9 mouse cellular contexts compared by ENCODE assay signal in the genomic region with DNA sequence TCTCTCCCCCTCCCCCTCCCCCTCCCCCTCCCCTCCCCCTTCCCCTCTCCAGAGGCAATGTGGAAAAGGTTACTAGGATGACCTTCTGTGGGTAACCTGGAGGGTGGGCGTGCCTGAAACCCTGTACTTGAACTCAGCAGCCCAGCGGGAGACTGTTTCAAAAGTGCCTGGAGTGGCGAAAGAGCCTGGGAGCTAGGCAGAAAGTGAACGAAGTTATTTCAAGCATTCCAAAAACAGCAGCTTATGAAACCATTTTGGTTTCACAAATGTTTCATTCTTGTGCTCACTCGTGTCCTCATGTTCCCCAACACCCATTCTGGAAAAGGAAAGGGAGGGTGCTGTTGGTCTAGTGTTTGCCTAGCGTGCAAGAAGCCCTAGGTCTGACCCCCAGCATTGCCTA. TPM values are rescaled to one million over a fixed set of nuclear protein-coding genes. Genes with fewer than 3 reads are reported as not detected.
A peak's percentile ranks its signal among the peaks of the same experiment; 100 is the strongest.
DNase-seq lines count a peak whose midpoint lies in the region; ATAC-seq and TF ChIP-seq lines count a peak whose summit lies in the region.
"Had no signal": no experiment of that assay in that cellular context is flagged by ENCODE, and none has a peak within 500 bp of the region (broad histone marks: within the 10 kb centered on the region; RNA-seq: fewer than 3 reads in every experiment).

No protein-coding gene starts in this region.

- no peak for TF ChIP-seq EP300 in heart, postnatal 0 days (IDR thresholded peaks at IDR 0.05; ENCODE audit: low read depth)

- no peaks in the 10 kb centered on the region for H3K9me3 ChIP-seq in heart, embryonic 13.5 days
- no peaks in the 10 kb centered on the region for H3K9me3 ChIP-seq in heart, postnatal 0 days (replicated peaks; ENCODE audit: control insufficient read depth, low read length)
- no peaks in the 10 kb centered on the region for H3K9me3 ChIP-seq in liver, embryonic 13.5 days (replicated peaks)
- no peaks in the 10 kb centered on the region for H3K9me3 ChIP-seq in neural tube, embryonic 14.5 days (ENCODE audit: control insufficient read depth, low read length)

- peak overlapping the region; percentile 59 for H3K4me3 ChIP-seq in heart, embryonic 13.5 days
- peak overlapping the region; percentile 58 for H3K4me3 ChIP-seq in heart, postnatal 0 days (ENCODE audit: low read depth, low read length)
- peak overlapping the region; percentile 93 for H3K4me3 ChIP-seq in liver, embryonic 13.5 days (replicated peaks)
- H3K4me3 ChIP-seq in neural tube, embryonic 14.5 days (ENCODE audit: low read depth, low read length), result peak overlapping the region; percentile 42; the same call in 1 of the 2 replicates

- no peak for ATAC-seq in heart, embryonic 13.5 days (ENCODE audit: extremely low read depth, insufficient number of reproducible peaks, low FRiP score, low TSS enrichment)
- no peak for ATAC-seq in heart, postnatal 0 days (ENCODE audit: insufficient read depth, low read depth)
- ATAC-seq in liver, embryonic 13.5 days (ENCODE audit: low read depth), result no peak
- ATAC-seq in neural tube, embryonic 14.5 days (ENCODE audit: low read depth), result no peak

- TF ChIP-seq CTCF in heart, postnatal 0 days (IDR thresholded peaks at IDR 0.05; ENCODE audit: low read depth), result no peak

- 44% methylated on average over 6 of the region's 6 CpGs for WGBS in heart, embryonic 13.5 days
- 54% methylated on average over 6 of the region's 6 CpGs for WGBS in heart, postnatal 0 days
- WGBS in liver, embryonic 13.5 days (ENCODE audit: insufficient replicate concordance), result 44% methylated on average over 6 of the region's 6 CpGs
- 17% methylated on average over 6 of the region's 6 CpGs for WGBS in neural tube, embryonic 14.5 days

- no peaks in the 10 kb centered on the region for H3K36me3 ChIP-seq in heart, embryonic 13.5 days
- no peaks in the 10 kb centered on the region for H3K36me3 ChIP-seq in heart, postnatal 0 days (replicated peaks; ENCODE audit: control insufficient read depth, insufficient read depth, low read length)
- peaks cover 40% of the 10 kb centered on the region for H3K36me3 ChIP-seq in liver, embryonic 13.5 days
- H3K36me3 ChIP-seq in neural tube, embryonic 14.5 days (ENCODE audit: control insufficient read depth, insufficient read depth, low read length), result no peaks in the 10 kb centered on the region

- no peak overlapping the region for H3K9ac ChIP-seq in heart, embryonic 13.5 days
- peak overlapping the region; percentile 57; the same call in 1 of the 2 replicates for H3K9ac ChIP-seq in heart, postnatal 0 days (replicated peaks; ENCODE audit: low read depth, low read length)
- H3K9ac ChIP-seq in liver, embryonic 13.5 days, result peak overlapping the region; percentile 98
- H3K9ac ChIP-seq in neural tube, embryonic 14.5 days (replicated peaks; ENCODE audit: low read depth, low read length), result peak overlapping the region; percentile 60; the same call in 1 of the 2 replicates

- peak overlapping the region; percentile 96 for H3K4me2 ChIP-seq in heart, embryonic 13.5 days
- peak overlapping the region; percentile 77 for H3K4me2 ChIP-seq in heart, postnatal 0 days (ENCODE audit: low read depth, low read length)
- H3K4me2 ChIP-seq in liver, embryonic 13.5 days, result peak overlapping the region; percentile 86
- peak overlapping the region; percentile 98 for H3K4me2 ChIP-seq in neural tube, embryonic 14.5 days (ENCODE audit: low read depth, low read length)

- peaks cover 36% of the 10 kb centered on the region for H3K27me3 ChIP-seq in heart, embryonic 13.5 days (replicated peaks)
- H3K27me3 ChIP-seq in heart, postnatal 0 days (ENCODE audit: control insufficient read depth, insufficient read depth, low read length), result peaks cover 11% of the 10 kb centered on the region; the same call in 1 of the 2 replicates
- H3K27me3 ChIP-seq in liver, embryonic 13.5 days, result no peaks in the 10 kb centered on the region
- H3K27me3 ChIP-seq in neural tube, embryonic 14.5 days (ENCODE audit: control insufficient read depth, insufficient read depth, low read length), result 0 out of 2 replicates have a peak, but pooled peaks cover 9% of the 10 kb centered on the region

- H3K4me1 ChIP-seq in heart, embryonic 13.5 days, result peaks cover 22% of the 10 kb centered on the region
- H3K4me1 ChIP-seq in heart, postnatal 0 days (ENCODE audit: control insufficient read depth, insufficient read depth), result peaks cover 4% of the 10 kb centered on the region; the same call in 1 of the 2 replicates
- H3K4me1 ChIP-seq in liver, embryonic 13.5 days (replicated peaks), result peaks cover 80% of the 10 kb centered on the region
- H3K4me1 ChIP-seq in neural tube, embryonic 14.5 days (ENCODE audit: control insufficient read depth, insufficient read depth, low read length), result no peaks in the 10 kb centered on the region

- no peak for DNase-seq in heart, postnatal 4 days
- DNase-seq in adrenal gland, postnatal 14 days, result peak; percentile 68
- DNase-seq in heart, postnatal 0 days (ENCODE audit: low spot score), result no peak
- DNase-seq in liver, embryonic 13.5 days, result no peak
- DNase-seq in gastrocnemius, adult 18-20 months (ENCODE audit: low spot score), result no peak
- DNase-seq in retina, postnatal 1 day, result no peak

- no peak overlapping the region for H3K27ac ChIP-seq in heart, embryonic 13.5 days (replicated peaks)
- no peak overlapping the region for H3K27ac ChIP-seq in heart, postnatal 0 days (ENCODE audit: low read depth)
- H3K27ac ChIP-seq in liver, embryonic 13.5 days, result peak overlapping the region; percentile 94
- H3K27ac ChIP-seq in neural tube, embryonic 14.5 days (ENCODE audit: low read depth, low read length), result no peak overlapping the region

RNA-seq across cellular contexts. Expression of a gene that starts 1.6 kb away (rescaled TPM):
- 12.6 and 22.5 TPM in 2 replicates for polyA plus RNA-seq in heart, embryonic 13.5 days (2015; fragmentation: Nextera tagmentation; extraction: Ambion mirVana)
- 10 to 100 TPM; 26.6 to 29.1 TPM for total RNA-seq in heart, postnatal 4 days (2021)
- total RNA-seq in adrenal gland, postnatal 14 days (2021), result 172 and 203 TPM in 2 replicates
- total RNA-seq in heart, postnatal 0 days (2014; rRNA removed; ENCODE audit: low replicate concordance), result 21.4 and 43.4 TPM in 2 replicates
- polyA plus RNA-seq in heart, postnatal 0 days (2015; fragmentation: Nextera tagmentation; extraction: Ambion mirVana), result 43.6 and 51.8 TPM in 2 replicates
- polyA plus RNA-seq in liver, embryonic 13.5 days (2015; fragmentation: Nextera tagmentation; extraction: Ambion mirVana), result 306 and 322 TPM in 2 replicates
- polyA plus RNA-seq in neural tube, embryonic 14.5 days (2014; fragmentation: Nextera tagmentation; extraction: Ambion mirVana), result 23.0 and 39.9 TPM in 2 replicates
- 10 to 100 TPM; 53.3 to 79.9 TPM for total RNA-seq in gastrocnemius, adult 18-20 months (2021)

RNA-seq across cellular contexts. Expression of a gene that starts 52.6 kb away (rescaled TPM):
- not detected in 2 replicates for polyA plus RNA-seq in heart, embryonic 13.5 days (2015; fragmentation: Nextera tagmentation; extraction: Ambion mirVana)
- total RNA-seq in heart, postnatal 4 days (2021), result not detected
- total RNA-seq in adrenal gland, postnatal 14 days (2021), result not detected in 2 replicates
- not detected in 2 replicates for total RNA-seq in heart, postnatal 0 days (2014; rRNA removed; ENCODE audit: low replicate concordance)
- not detected in 2 replicates for polyA plus RNA-seq in heart, postnatal 0 days (2015; fragmentation: Nextera tagmentation; extraction: Ambion mirVana)
- polyA plus RNA-seq in liver, embryonic 13.5 days (2015; fragmentation: Nextera tagmentation; extraction: Ambion mirVana), result not detected in 2 replicates
- polyA plus RNA-seq in neural tube, embryonic 14.5 days (2014; fragmentation: Nextera tagmentation; extraction: Ambion mirVana), result not detected in 2 replicates
- total RNA-seq in gastrocnemius, adult 18-20 months (2021), result not detected
- total RNA-seq: left cerebral cortex, postnatal 36 days had no signal

Comparison
In these comparisons a context has a peak if more than half of its experiments do, and no peak if none do; other contexts are left out.
1. H3K4me3 ChIP-seq: peak in every context shown above with its lines; median percentile 93 in liver, embryonic 13.5 days; 59 in heart, embryonic 13.5 days; 58 in heart, postnatal 0 days; 42 in neural tube, embryonic 14.5 days.